ENCODE assay signal across 31 mouse cellular contexts in the genomic region with DNA sequence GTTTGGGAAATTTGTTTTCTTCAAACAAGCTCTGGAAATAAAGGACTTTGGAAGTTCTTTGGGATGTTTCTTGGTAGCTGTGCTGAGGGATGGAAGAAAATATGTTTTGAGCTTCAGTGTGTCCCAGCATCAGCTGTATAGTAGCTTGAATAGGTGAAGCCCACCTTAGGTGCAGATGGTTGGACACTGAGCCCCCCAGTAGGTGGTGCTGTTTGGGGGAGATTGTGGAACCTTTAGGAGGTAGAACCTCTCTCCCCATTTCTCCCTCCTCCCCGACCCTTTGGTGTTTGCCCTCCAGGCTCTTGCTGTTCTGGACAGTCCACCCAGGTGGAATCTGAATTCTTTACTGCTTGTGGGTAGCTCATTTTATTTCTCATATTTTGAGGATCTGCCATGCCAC. TPM values are rescaled to one million over a fixed set of nuclear protein-coding genes. Genes with fewer than 3 reads are reported as not detected.
DNase-seq lines count a peak whose midpoint lies in the region; ATAC-seq and TF ChIP-seq lines count a peak whose summit lies in the region.
"Had no signal": no experiment of that assay in that cellular context is flagged by ENCODE, and none has a peak within 500 bp of the region (broad histone marks: within the 10 kb centered on the region; RNA-seq: fewer than 3 reads in every experiment).

No protein-coding gene starts in this region.

- no peaks in the 10 kb centered on the region for H3K36me3 ChIP-seq in midbrain, postnatal 0 days (ENCODE audit: insufficient read depth, low read length)
- no peaks in the 10 kb centered on the region for H3K36me3 ChIP-seq in midbrain, embryonic 16.5 days (ENCODE audit: control insufficient read depth, insufficient read depth, low read length)
- no peaks in the 10 kb centered on the region for H3K36me3 ChIP-seq in small intestine, adult 2 months (ENCODE audit: control insufficient read depth, insufficient read depth, low read length)
- no peaks in the 10 kb centered on the region for H3K36me3 ChIP-seq in heart, embryonic 12.5 days
- H3K36me3 ChIP-seq: embryonic facial prominence, embryonic 12.5 days; heart, embryonic 13.5 days; hindbrain, embryonic 12.5 days; limb, embryonic 12.5 days; liver, embryonic 12.5 days; midbrain, embryonic 10.5 days had no signal

- DNase-seq in cerebellum, postnatal 10 days, result peak; percentile 38 to 49
- no peak for DNase-seq in cerebellum, adult 11 months
- no peak for DNase-seq in left cerebral cortex, adult 2 months (ENCODE audit: extremely low spot score in 1 of 2, low spot score in 2 of 2)
- DNase-seq in left cerebral cortex, postnatal 36 days (ENCODE audit: low spot score in 2 of 2), result no peak
- DNase-seq in midbrain, postnatal 0 days (ENCODE audit: low spot score), result no peak
- DNase-seq: cerebellum, adult 9-11 months; forebrain, postnatal 0 days; gastrocnemius, postnatal 14 days; heart, adult 11 months; heart, postnatal 14 days; kidney, postnatal 25 days; lung, adult 2 months; right cerebral cortex, postnatal 25 days; thymus, postnatal 14 days had no signal

- 58% methylated on average over 1 of the region's 1 CpGs for WGBS in midbrain, postnatal 0 days
- 64% methylated on average over 1 of the region's 1 CpGs for WGBS in midbrain, embryonic 16.5 days
- 47% methylated on average over 1 of the region's 1 CpGs for WGBS in small intestine, adult 2 months
- WGBS in heart, embryonic 12.5 days, result 33% methylated on average over 1 of the region's 1 CpGs

- TF ChIP-seq CTCF in left cerebral cortex, adult 2 months (IDR thresholded peaks at IDR 0.05), result peak; percentile 21
- TF ChIP-seq CTCF in midbrain, postnatal 0 days (IDR thresholded peaks at IDR 0.05), result peak; percentile 22; the same call in 1 of the 2 replicates
- peak; percentile 6; the same call in 1 of the 2 replicates for TF ChIP-seq CTCF in small intestine, adult 2 months (IDR thresholded peaks at IDR 0.05; ENCODE audit: extremely low read depth, insufficient read length, insufficient replicate concordance, low read depth, low read length)

- no peak overlapping the region for H3K4me2 ChIP-seq in midbrain, postnatal 0 days (ENCODE audit: low read depth, low read length, poor library complexity, severe bottlenecking)
- no peak overlapping the region for H3K4me2 ChIP-seq in midbrain, embryonic 16.5 days (ENCODE audit: low read length)
- H3K4me2 ChIP-seq in heart, embryonic 12.5 days, result no peak overlapping the region
- H3K4me2 ChIP-seq: embryonic facial prominence, embryonic 12.5 days; heart, embryonic 13.5 days; hindbrain, embryonic 12.5 days; limb, embryonic 12.5 days; liver, embryonic 12.5 days had no signal

- ATAC-seq in midbrain, postnatal 0 days (ENCODE audit: low FRiP score), result no peak
- ATAC-seq in midbrain, embryonic 16.5 days, result no peak
- ATAC-seq in heart, embryonic 12.5 days (ENCODE audit: insufficient number of reproducible peaks, low FRiP score), result no peak
- ATAC-seq: forebrain, postnatal 0 days; liver, embryonic 12.5 days had no signal

- H3K4me3 ChIP-seq in left cerebral cortex, adult 2 months, result no peak overlapping the region
- H3K4me3 ChIP-seq in midbrain, postnatal 0 days (ENCODE audit: low read depth, low read length), result no peak overlapping the region
- no peak overlapping the region for H3K4me3 ChIP-seq in midbrain, embryonic 16.5 days (ENCODE audit: low read depth, low read length)
- H3K4me3 ChIP-seq in small intestine, adult 2 months (ENCODE audit: low read depth, low read length), result no peak overlapping the region
- no peak overlapping the region for H3K4me3 ChIP-seq in heart, embryonic 12.5 days
- H3K4me3 ChIP-seq: embryonic facial prominence, embryonic 12.5 days; heart, embryonic 13.5 days; hindbrain, embryonic 12.5 days; limb, embryonic 12.5 days; liver, embryonic 12.5 days; midbrain, embryonic 10.5 days had no signal

- no peak overlapping the region for H3K9ac ChIP-seq in midbrain, postnatal 0 days (replicated peaks; ENCODE audit: low read length, poor library complexity, severe bottlenecking)
- no peak overlapping the region for H3K9ac ChIP-seq in midbrain, embryonic 16.5 days (ENCODE audit: low read depth, low read length)
- H3K9ac ChIP-seq in heart, embryonic 12.5 days, result no peak overlapping the region
- H3K9ac ChIP-seq: embryonic facial prominence, embryonic 12.5 days; forebrain, postnatal 0 days; heart, embryonic 13.5 days; hindbrain, embryonic 12.5 days; limb, embryonic 12.5 days; liver, embryonic 12.5 days had no signal

- H3K9me3 ChIP-seq in midbrain, postnatal 0 days (ENCODE audit: low read length), result no peaks in the 10 kb centered on the region
- H3K9me3 ChIP-seq in midbrain, embryonic 16.5 days (replicated peaks; ENCODE audit: control insufficient read depth, low read length, poor library complexity, severe bottlenecking), result no peaks in the 10 kb centered on the region
- H3K9me3 ChIP-seq in heart, embryonic 12.5 days (replicated peaks), result no peaks in the 10 kb centered on the region
- H3K9me3 ChIP-seq: embryonic facial prominence, embryonic 12.5 days; heart, embryonic 13.5 days; hindbrain, embryonic 12.5 days; limb, embryonic 12.5 days; liver, embryonic 12.5 days; midbrain, embryonic 10.5 days had no signal

- TF ChIP-seq POLR2A in small intestine, adult 2 months (IDR thresholded peaks at IDR 0.05; ENCODE audit: low read depth, low read length), result no peak

- intact Hi-C loops in left cerebral cortex, adult 2 months (cut with DNase I), result loop anchor here (5.0 kb wide), 1 partner anchor 200 kb away; no protein-coding TSS in a partner anchor
- intact Hi-C loops in left cerebral cortex, postnatal 36 days (cut with DNase I), result loop anchor here (5.0 to 10.0 kb wide), 4 partner anchors 115 to 475 kb away; no protein-coding TSS in a partner anchor

- H3K27me3 ChIP-seq in midbrain, postnatal 0 days (ENCODE audit: insufficient read depth, low read length), result no peaks in the 10 kb centered on the region
- no peaks in the 10 kb centered on the region for H3K27me3 ChIP-seq in midbrain, embryonic 16.5 days (ENCODE audit: control insufficient read depth, insufficient read depth, low read depth, low read length)
- H3K27me3 ChIP-seq in small intestine, adult 2 months (ENCODE audit: control insufficient read depth, insufficient read depth, low read length), result no peaks in the 10 kb centered on the region
- H3K27me3 ChIP-seq in heart, embryonic 12.5 days (replicated peaks), result no peaks in the 10 kb centered on the region; the same call in 1 of the 2 replicates
- H3K27me3 ChIP-seq: embryonic facial prominence, embryonic 12.5 days; hindbrain, embryonic 12.5 days; limb, embryonic 12.5 days; liver, embryonic 12.5 days had no signal

- H3K4me1 ChIP-seq in midbrain, postnatal 0 days (ENCODE audit: insufficient read depth, low read length), result no peaks in the 10 kb centered on the region
- 0 out of 2 replicates have a peak, but pooled peaks cover 2% of the 10 kb centered on the region for H3K4me1 ChIP-seq in midbrain, embryonic 16.5 days (ENCODE audit: control insufficient read depth, insufficient read depth, low read length)
- no peaks in the 10 kb centered on the region for H3K4me1 ChIP-seq in small intestine, adult 2 months (ENCODE audit: control insufficient read depth, insufficient read depth, insufficient read length, low read length)
- H3K4me1 ChIP-seq in heart, embryonic 12.5 days (replicated peaks), result no peaks in the 10 kb centered on the region
- H3K4me1 ChIP-seq: embryonic facial prominence, embryonic 12.5 days; heart, embryonic 13.5 days; hindbrain, embryonic 12.5 days; limb, embryonic 12.5 days; liver, embryonic 12.5 days; midbrain, embryonic 10.5 days had no signal

- no peak overlapping the region for H3K27ac ChIP-seq in left cerebral cortex, adult 2 months
- H3K27ac ChIP-seq in midbrain, postnatal 0 days (ENCODE audit: low read depth, low read length), result no peak overlapping the region
- no peak overlapping the region for H3K27ac ChIP-seq in midbrain, embryonic 16.5 days (ENCODE audit: low read length)
- H3K27ac ChIP-seq in small intestine, adult 2 months (ENCODE audit: insufficient read depth, low read depth, low read length), result no peak overlapping the region
- no peak overlapping the region for H3K27ac ChIP-seq in heart, embryonic 12.5 days (ENCODE audit: poor library complexity, severe bottlenecking)
- H3K27ac ChIP-seq: embryonic facial prominence, embryonic 12.5 days; heart, embryonic 13.5 days; hindbrain, embryonic 12.5 days; limb, embryonic 12.5 days; liver, embryonic 12.5 days; macrophage; midbrain, embryonic 10.5 days had no signal

RNA-seq across cellular contexts. Expression of gene Nmur2, which starts 48.0 kb away (rescaled TPM):
- under 1 TPM; 0.14 TPM for total RNA-seq in left cerebral cortex, adult 2 months (2021)
- under 1 TPM in 1 of 2 experiments, not detected in 1; 0.15 TPM for total RNA-seq in left cerebral cortex, postnatal 36 days (2021)
- total RNA-seq in midbrain, postnatal 0 days (2014; rRNA removed), result 0.09 and 0.22 TPM in 2 replicates
- 0.27 and 0.57 TPM in 2 replicates for polyA plus RNA-seq in midbrain, postnatal 0 days (2015; fragmentation: Nextera tagmentation; extraction: Ambion mirVana)
- 0.27 and 0.41 TPM in 2 replicates for polyA plus RNA-seq in midbrain, embryonic 16.5 days (2015; fragmentation: Nextera tagmentation; extraction: Ambion mirVana)
- polyA plus RNA-seq in small intestine, adult 2 months (2012; rRNA removed), result 0.29 and 1.3 TPM in 2 replicates
- 0.05 TPM in 1 of 2 replicates, not detected in the other for polyA plus RNA-seq in heart, embryonic 12.5 days (2016; fragmentation: Nextera tagmentation; extraction: Ambion mirVana)
- total RNA-seq: adrenal gland, postnatal 10 days; gastrocnemius, postnatal 14 days; heart, postnatal 14 days had no signal
- polyA plus RNA-seq: cortical plate, adult 2 months; forebrain, embryonic 11.5 days; heart, embryonic 13.5 days; hindbrain, embryonic 12.5 days; kidney, embryonic 14.5 days; limb, embryonic 12.5 days; lung, adult 2 months; macrophage; midbrain, embryonic 10.5 days; neural tube, embryonic 11.5 days; spleen, adult 2 months; testis, adult 2 months had no signal

Comparison
In these comparisons a context has a peak if more than half of its experiments do, and no peak if none do; other contexts are left out.
1. DNase-seq: peak in cerebellum, postnatal 10 days (2 of 2); none in cerebellum, adult 11 months (single experiment), left cerebral cortex, adult 2 months (0 of 2), left cerebral cortex, postnatal 36 days (0 of 2) and midbrain, postnatal 0 days (single experiment).
2. Peak in every context shown above with its lines, with median percentiles within 50 percentile points of each other: CTCF ChIP-seq.